Mouse (Mus musculus) hindbrain, embryonic 12.5 days (tissue): ENCODE results near the gene Zfp423. TPM values are rescaled to one million over a fixed set of nuclear protein-coding genes. Genes with fewer than 3 reads are reported as not detected.
A peak's percentile ranks its signal among the peaks of the same experiment; 100 is the strongest.

Experiments used
- ATAC-seq: fragments of 200-750 bp; cut with Nextera tagmentation; 2 replicates; pipeline ENCODE4 v1.8.0; 2017; ENCODE audit warnings: moderate TSS enrichment; ENCODE audit not compliant: low FRiP score
- H3K27ac ChIP-seq: fragments of 300-500 bp; sonication (generic); 2 replicates; pipeline ENCODE4 v1.5.1; 2016; ENCODE audit warnings: mild to moderate bottlenecking
- H3K27me3 ChIP-seq: fragments of 300-500 bp; sonication (generic); 2 replicates; pipeline ENCODE4 v1.6.1; 2016; ENCODE audit warnings: mild to moderate bottlenecking
- H3K36me3 ChIP-seq: fragments of 300-500 bp; sonication (generic); 2 replicates; pipeline ENCODE4 v1.6.1; 2016; ENCODE audit warnings: mild to moderate bottlenecking
- H3K4me1 ChIP-seq: fragments of 300-500 bp; sonication (generic); 2 replicates; pipeline ENCODE4 v1.6.1; 2016
- H3K4me2 ChIP-seq: fragments of 300-500 bp; sonication (generic); replicated peaks from 2 replicates; pipeline ENCODE4 v1.6.1; 2016; ENCODE audit warnings: mild to moderate bottlenecking
- H3K4me3 ChIP-seq: fragments of 300-500 bp; sonication (generic); 2 replicates; pipeline ENCODE4 v1.5.1; 2016; ENCODE audit warnings: mild to moderate bottlenecking
- H3K9ac ChIP-seq: fragments of 300-500 bp; sonication (generic); 2 replicates; pipeline ENCODE4 v1.6.1; 2016; ENCODE audit warnings: mild to moderate bottlenecking, moderate library complexity
- H3K9me3 ChIP-seq: fragments of 300-500 bp; sonication (generic); replicated peaks from 2 replicates; pipeline ENCODE4 v1.6.1; 2016; ENCODE audit warnings: mild to moderate bottlenecking
- WGBS: fragments of 180-500 bp; shearing (Covaris S2); methylation state at CpG from one replicate; pipeline ENCODE4 v1.1.7; 2016; 5-methylcytosine and 5-hydroxymethylcytosine counted together
- polyA plus RNA-seq: library from polyadenylated mRNA; unstranded; fragments of >200 nt; fragmentation: Nextera tagmentation; extraction: Ambion mirVana; gene quantifications from 2 replicates; pipeline ENCODE4 v1.2.1, GENCODE M21; 2016

Gene Zfp423
- polyA plus RNA-seq, 1 experiment from 2014 or later: 58.1 TPM

DNA sequence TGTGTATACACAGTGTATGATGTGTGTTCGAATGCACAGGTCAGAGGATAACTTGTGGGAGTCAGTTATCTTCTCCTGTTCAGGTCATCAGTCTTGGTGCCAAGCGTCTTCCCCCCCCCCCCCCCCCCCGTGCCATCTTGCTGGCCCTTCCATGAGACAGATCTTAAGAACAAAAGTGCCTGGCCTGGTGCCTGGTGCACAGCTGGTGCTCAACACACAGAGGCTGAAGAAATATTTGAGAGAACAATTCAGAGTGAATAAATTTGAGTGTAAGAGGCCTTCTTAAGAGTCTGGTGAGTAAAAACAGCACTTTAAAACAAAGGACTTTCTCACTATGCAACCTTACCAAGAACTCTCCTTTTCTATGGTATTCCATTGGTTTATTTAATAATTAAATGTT, 245.4 kb downstream of the Zfp423 start:
- no peak overlapping the region for H3K4me3 ChIP-seq
- ATAC-seq: no peak
- no peak overlapping the region for H3K4me2 ChIP-seq
- no peaks in the 10 kb centered on the region for H3K36me3 ChIP-seq
- H3K4me1 ChIP-seq: peaks cover 63% of the 10 kb centered on the region
- H3K27ac ChIP-seq: peak overlapping the region; percentile 7; the same call in 1 of the 2 replicates
- H3K9ac ChIP-seq: no peak overlapping the region
- no peaks in the 10 kb centered on the region for H3K9me3 ChIP-seq
- 77% methylated on average over 3 of the region's 3 CpGs for WGBS
- H3K27me3 ChIP-seq: no peaks in the 10 kb centered on the region

DNA sequence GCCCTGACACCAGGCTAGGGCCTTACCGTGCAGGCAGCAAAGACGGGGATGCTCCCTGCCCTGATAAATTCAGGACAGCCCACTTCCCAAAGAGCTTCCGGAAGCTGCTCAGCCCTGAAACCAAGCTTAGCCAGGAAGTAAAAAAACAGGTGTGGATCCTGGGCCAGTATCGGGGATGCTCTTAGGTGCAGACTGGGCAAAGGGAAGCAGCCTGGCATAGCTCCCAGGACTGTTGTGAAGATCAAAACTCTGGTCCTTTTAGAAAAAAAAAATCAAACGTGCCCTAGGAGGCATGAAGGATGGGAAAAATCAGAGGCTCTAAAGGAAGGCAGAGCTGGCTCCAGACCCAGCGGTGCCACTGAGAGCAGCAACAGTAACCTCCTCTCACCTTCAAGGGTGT, 247.4 kb downstream of the Zfp423 start:
- WGBS: 81% methylated on average over 6 of the region's 6 CpGs
- H3K4me1 ChIP-seq: peaks cover 62% of the 10 kb centered on the region
- ATAC-seq: no peak
- H3K36me3 ChIP-seq: no peaks in the 10 kb centered on the region
- no peak overlapping the region for H3K4me2 ChIP-seq
- no peak overlapping the region for H3K9ac ChIP-seq
- H3K27me3 ChIP-seq: no peaks in the 10 kb centered on the region
- no peaks in the 10 kb centered on the region for H3K9me3 ChIP-seq
- H3K4me3 ChIP-seq: no peak overlapping the region
- peak overlapping the region; percentile 71; the same call in 1 of the 2 replicates for H3K27ac ChIP-seq

DNA sequence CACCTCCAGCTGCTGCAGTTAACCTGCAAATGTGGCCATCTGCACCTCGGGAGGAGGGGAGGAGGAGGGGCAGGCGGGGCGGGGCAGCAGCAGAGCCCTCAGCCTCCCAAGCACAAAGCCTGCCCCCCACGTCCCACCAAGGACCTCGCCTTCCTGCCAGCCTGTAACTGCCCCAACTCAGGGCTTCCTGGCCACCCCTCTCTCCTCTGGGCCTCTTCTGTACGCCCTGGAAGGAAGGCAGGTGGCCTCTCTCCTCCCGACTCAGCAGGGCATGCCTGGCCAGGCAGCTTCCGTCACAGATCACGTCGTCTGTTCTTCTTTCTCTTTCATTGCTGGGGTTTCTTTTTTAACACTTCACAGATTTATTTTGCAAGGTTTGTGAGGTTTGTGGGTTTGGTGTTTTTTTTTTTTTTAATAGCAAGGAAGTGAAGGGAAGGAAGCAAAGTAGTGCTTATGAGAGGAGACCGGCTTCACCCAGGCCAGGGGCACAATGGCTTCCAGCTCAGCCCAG, 251.2 kb downstream of the Zfp423 start:
- no peak overlapping the region for H3K4me3 ChIP-seq
- H3K9me3 ChIP-seq: no peaks in the 10 kb centered on the region
- WGBS: 18% methylated on average over 9 of the region's 11 CpGs
- peak; percentile 24; the same call in 1 of the 2 replicates for ATAC-seq
- peak overlapping the region; percentile 32; the same call in 1 of the 2 replicates for H3K9ac ChIP-seq
- peak overlapping the region; percentile 91 for H3K27ac ChIP-seq
- no peaks in the 10 kb centered on the region for H3K36me3 ChIP-seq
- H3K27me3 ChIP-seq: no peaks in the 10 kb centered on the region
- H3K4me1 ChIP-seq: peaks cover 64% of the 10 kb centered on the region
- H3K4me2 ChIP-seq: peak overlapping the region; percentile 14

DNA sequence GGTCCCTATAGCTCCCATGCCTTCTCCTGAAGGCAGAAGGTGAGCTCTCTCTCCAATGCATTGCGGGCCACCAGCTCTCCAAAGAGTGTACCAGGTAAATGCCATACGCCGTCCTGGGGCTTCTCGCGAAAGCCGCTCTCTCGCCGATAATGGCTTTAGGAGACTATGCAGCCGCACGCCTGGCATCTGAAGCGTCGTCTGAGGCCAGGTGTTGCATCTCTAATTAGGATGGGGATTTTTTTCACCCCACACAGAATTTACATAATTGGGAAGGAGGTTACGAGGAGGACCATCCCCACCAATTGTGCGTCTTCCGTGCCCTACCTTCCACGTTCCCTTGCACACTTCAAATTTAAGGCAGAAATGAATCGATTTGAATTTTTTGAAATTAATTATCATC, 252.2 kb downstream of the Zfp423 start:
- no peak overlapping the region; the same call in 1 of the 2 replicates for H3K4me2 ChIP-seq
- no peak overlapping the region for H3K4me3 ChIP-seq
- WGBS: 65% methylated on average over 17 of the region's 17 CpGs
- no peaks in the 10 kb centered on the region for H3K36me3 ChIP-seq
- H3K9ac ChIP-seq: no peak overlapping the region
- peak overlapping the region; percentile 91 for H3K27ac ChIP-seq
- no peaks in the 10 kb centered on the region for H3K27me3 ChIP-seq
- ATAC-seq: no peak
- peaks cover 66% of the 10 kb centered on the region for H3K4me1 ChIP-seq
- no peaks in the 10 kb centered on the region for H3K9me3 ChIP-seq

DNA sequence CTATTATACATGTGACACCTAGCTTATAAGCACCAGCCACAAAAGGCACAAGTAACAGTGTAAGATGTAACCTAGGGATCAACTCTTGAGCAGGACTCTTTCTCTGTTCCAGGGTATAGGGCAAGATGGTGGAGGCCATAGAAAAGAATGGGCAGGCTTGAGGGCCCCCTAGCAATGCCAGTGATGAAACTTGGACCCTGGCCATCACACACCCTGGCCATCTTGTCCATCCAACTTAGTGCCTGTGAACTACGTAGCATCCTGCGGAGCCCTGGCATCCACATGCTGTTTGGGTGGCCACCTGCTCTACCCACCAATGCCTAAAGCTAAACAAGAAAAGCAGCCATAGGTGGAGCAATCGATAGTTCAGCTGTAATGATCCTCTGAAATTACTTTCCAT, 254.6 kb downstream of the Zfp423 start:
- Histone ChIP-seq H3K4me2 (no peak overlapping the region), H3K4me3 (no peak overlapping the region), H3K36me3 (no peaks in the 10 kb centered on the region), H3K9ac (no peak overlapping the region), H3K4me1 (peaks cover 77% of the 10 kb centered on the region), H3K9me3 (no peaks in the 10 kb centered on the region), H3K27me3 (no peaks in the 10 kb centered on the region), H3K27ac (no peak overlapping the region)
- no peak for ATAC-seq
- WGBS: 98% methylated on average over 3 of the region's 3 CpGs

DNA sequence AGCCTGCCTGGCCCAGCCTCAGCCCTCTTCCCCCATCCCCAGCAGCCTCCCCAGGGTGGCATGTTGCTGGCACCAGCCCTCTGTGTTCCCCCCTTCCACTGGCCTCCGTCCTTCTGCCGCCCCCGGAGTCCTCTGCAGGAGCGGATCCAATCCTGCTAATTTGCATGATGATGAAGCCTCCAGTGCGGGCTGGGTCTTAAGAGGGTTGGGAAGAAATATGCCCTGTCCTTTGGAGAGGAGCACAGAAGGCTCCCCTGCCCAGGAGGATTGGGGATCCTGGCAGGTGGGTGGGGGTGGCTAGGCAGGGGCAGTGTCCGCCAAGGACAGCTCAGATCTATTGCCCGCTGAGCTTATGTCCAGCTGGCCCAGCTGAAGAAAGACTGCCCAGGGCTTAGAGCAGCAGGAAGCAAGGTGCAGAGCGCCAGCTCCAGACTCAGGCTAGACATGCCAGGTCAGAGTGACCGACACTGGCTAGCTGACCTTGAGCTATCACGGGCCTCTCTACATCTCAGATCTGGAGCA, 256.5 kb downstream of the Zfp423 start:
- no peak overlapping the region for H3K4me2 ChIP-seq
- 23% methylated on average over 10 of the region's 10 CpGs for WGBS
- H3K27me3 ChIP-seq: no peaks in the 10 kb centered on the region
- no peaks in the 10 kb centered on the region for H3K36me3 ChIP-seq
- H3K27ac ChIP-seq: peak overlapping the region; percentile 90
- H3K4me1 ChIP-seq: peaks cover 67% of the 10 kb centered on the region
- peak overlapping the region; percentile 36; the same call in 1 of the 2 replicates for H3K9ac ChIP-seq
- peak; percentile 63 for ATAC-seq
- H3K4me3 ChIP-seq: no peak overlapping the region
- H3K9me3 ChIP-seq: no peaks in the 10 kb centered on the region

DNA sequence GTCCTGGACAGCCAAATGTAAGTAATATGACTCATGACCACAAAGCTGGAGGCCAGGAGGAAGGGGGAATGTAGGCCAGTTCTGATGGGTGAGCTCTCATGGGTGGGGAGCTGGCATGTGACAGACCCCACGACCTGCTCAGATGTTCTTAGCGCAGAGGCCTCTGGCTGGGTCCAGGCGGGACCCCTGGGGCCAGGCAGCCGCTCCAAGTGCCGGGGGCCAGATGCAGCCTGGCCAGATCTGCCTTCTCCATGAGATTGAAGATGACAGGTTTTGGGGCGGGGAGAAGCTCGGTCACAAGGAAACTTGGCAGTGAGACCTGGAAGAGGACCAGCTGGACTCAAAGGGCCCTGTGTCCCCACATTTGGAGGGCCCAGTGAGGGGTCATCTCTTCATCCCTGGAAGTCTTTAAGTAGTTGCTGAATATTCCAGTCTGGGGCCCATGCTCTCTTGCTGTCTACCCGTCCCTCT, 257.3 kb downstream of the Zfp423 start:
- no peaks in the 10 kb centered on the region for H3K27me3 ChIP-seq
- H3K27ac ChIP-seq: peak overlapping the region; percentile 90; the same call in 1 of the 2 replicates
- H3K4me1 ChIP-seq: peaks cover 67% of the 10 kb centered on the region
- ATAC-seq: no peak; the same call in 1 of the 2 replicates
- H3K36me3 ChIP-seq: no peaks in the 10 kb centered on the region
- no peaks in the 10 kb centered on the region for H3K9me3 ChIP-seq
- H3K9ac ChIP-seq: no peak overlapping the region
- 46% methylated on average over 8 of the region's 8 CpGs for WGBS
- no peak overlapping the region for H3K4me3 ChIP-seq
- H3K4me2 ChIP-seq: no peak overlapping the region

DNA sequence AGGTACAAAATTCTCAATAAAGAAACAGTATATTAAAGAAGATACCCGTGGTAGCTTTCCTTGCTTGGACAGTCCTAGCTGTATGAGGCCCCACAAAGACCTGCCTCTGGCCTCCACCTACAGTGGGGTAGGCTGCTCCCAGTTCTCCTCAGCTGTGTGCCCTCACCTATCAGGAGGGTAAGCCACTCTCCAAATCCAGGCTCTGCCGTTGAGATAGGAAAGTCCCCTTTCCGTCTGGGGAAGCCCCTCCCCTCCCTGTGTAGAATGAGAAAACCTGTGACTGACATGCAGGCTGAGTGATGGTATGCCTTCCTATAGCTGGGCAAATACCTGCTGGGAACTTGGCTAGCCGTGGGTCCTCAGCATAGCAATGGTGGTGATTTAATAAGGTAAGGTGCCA, 257.8 kb downstream of the Zfp423 start:
- no peak for ATAC-seq
- Histone ChIP-seq H3K36me3 (no peaks in the 10 kb centered on the region), H3K4me1 (peaks cover 67% of the 10 kb centered on the region), H3K9me3 (no peaks in the 10 kb centered on the region), H3K4me2 (no peak overlapping the region), H3K27ac (0 out of 2 replicates have a peak overlapping the region, but pooled peaks have one; percentile 90), H3K27me3 (no peaks in the 10 kb centered on the region), H3K9ac (no peak overlapping the region), H3K4me3 (no peak overlapping the region)
- 68% methylated on average over 4 of the region's 4 CpGs for WGBS

DNA sequence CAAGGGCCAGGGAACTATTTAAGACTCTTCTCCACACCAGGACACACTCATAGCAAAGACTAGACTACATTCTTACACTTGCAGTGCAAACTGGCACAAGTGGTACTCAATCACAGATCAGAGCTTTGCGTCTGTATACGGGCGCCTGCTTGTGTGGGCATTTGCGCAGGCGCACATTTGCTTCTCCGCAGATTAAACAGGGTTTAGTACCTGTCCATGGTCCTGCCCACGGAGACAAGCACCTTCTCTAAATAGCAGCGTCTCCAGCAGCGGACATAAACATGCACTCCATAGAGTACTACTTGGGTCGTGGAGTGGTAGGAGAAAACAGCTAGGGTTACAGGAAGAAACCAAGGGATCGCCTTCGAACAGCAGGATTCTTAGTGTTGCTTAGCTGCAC, 259.1 kb downstream of the Zfp423 start:
- H3K27ac ChIP-seq: no peak overlapping the region
- no peak overlapping the region for H3K9ac ChIP-seq
- peaks cover 73% of the 10 kb centered on the region for H3K4me1 ChIP-seq
- H3K9me3 ChIP-seq: no peaks in the 10 kb centered on the region
- no peaks in the 10 kb centered on the region for H3K36me3 ChIP-seq
- 66% methylated on average over 12 of the region's 12 CpGs for WGBS
- no peak overlapping the region for H3K4me2 ChIP-seq
- no peaks in the 10 kb centered on the region for H3K27me3 ChIP-seq
- no peak for ATAC-seq
- H3K4me3 ChIP-seq: no peak overlapping the region

DNA sequence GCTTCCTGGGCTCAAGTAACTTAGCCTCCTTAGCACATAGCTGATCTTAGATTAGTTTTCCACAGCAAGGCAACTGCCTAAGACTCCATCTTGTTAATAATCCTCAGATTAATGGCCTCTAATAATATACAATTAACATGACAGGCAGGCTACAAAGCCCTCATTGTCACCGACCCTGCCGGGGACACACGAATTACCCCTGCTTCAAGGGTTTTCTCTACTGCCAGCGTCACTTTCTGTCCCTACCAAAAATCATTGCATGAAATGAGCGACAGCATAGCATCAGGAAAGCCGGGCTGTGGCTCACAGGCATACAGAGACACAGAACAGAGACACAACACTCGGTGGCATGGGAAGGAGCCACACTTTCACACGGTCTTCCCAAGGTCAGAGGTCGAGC, 262.3 kb downstream of the Zfp423 start:
- H3K27ac ChIP-seq: peak overlapping the region; percentile 60
- no peak for ATAC-seq

DNA sequence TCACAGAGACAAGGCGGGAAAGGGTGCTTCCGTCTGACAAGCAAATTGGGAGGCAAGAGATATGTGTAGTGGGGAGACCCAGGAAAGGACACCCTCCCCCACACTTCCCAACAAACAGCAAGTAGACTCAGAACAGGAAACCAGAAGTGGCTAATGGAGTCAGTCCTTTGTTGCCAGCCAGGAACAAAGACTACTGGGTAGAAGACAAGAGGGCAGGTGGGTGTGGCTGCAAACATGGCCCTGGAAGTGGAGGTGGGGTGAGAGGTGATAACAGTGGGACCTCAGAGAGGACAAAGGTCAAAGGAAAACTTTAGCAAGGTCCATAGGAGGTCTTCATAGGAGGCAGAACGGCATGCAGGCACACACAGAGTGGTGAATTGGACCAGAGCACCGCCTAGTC, 265.7 kb downstream of the Zfp423 start:
- Histone ChIP-seq H3K9ac (no peak overlapping the region), H3K9me3 (no peaks in the 10 kb centered on the region), H3K27ac (no peak overlapping the region), H3K36me3 (no peaks in the 10 kb centered on the region), H3K4me1 (peaks cover 93% of the 10 kb centered on the region), H3K4me3 (no peak overlapping the region), H3K27me3 (no peaks in the 10 kb centered on the region), H3K4me2 (no peak overlapping the region)
- WGBS: 65% methylated on average over 4 of the region's 4 CpGs
- no peak for ATAC-seq

More for the DNA sequence above, 262.3 kb downstream of the Zfp423 start:
- H3K27me3 ChIP-seq: no peaks in the 10 kb centered on the region
- H3K9me3 ChIP-seq: no peaks in the 10 kb centered on the region
- H3K36me3 ChIP-seq: no peaks in the 10 kb centered on the region
- peaks cover 78% of the 10 kb centered on the region for H3K4me1 ChIP-seq
- WGBS: 37% methylated on average over 9 of the region's 9 CpGs
- H3K4me3 ChIP-seq: no peak overlapping the region
- no peak overlapping the region for H3K4me2 ChIP-seq
- no peak overlapping the region for H3K9ac ChIP-seq

DNA sequence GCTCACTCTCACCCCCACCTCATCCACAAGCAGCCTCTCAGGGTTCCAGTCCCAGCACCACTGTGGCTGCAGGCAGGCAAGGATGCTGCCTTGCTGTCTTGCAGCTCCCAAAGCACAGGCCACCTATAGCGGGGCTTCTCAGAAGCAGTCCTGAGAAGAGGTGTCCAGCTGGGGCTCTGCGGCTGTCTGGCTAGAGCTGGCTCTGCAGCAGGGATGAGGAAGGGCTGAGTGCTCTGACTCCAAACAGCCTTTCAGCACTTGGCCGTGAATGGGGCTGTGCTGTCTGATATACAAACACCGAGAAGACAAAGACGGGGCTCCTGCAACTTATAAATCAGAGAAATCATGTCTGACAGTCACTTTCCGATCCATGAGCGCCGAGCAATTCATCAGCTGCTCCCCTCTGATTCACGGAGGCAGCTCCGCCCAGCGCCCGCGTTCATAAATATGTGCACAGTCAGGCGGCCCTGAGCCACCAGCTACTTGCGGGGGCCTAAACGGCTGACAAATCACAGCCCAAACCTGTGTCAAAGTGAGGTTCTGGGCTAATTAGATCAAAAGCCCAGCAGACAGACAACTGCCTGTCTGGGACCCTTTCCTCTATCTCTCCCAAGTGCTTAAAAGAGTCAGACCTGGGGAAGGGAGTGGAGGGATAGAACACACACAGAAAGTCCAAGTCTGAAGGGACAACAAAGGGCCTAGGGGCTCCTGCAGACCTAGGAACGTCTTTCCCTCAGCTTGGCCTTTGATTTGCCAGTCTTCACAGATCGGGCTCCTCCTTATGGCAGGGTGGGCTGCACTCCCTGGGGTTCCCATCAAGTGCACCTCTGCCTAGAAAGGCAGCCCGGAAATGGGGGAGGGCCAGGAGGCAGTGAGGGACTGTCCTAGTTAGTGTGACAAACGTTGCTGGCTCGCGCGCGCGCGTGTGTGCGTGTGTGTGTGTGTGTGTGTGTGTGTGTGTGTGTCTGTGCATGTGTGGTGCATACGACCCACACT, 269.0 kb downstream of the Zfp423 start:
- Histone ChIP-seq H3K27ac (peak overlapping the region; percentile 96), H3K4me1 (peaks cover 99% of the 10 kb centered on the region), H3K9ac (peak overlapping the region; percentile 50), H3K9me3 (no peaks in the 10 kb centered on the region), H3K36me3 (0 out of 2 replicates have a peak, but pooled peaks cover 5% of the 10 kb centered on the region), H3K4me3 (no peak overlapping the region), H3K27me3 (no peaks in the 10 kb centered on the region), H3K4me2 (peak overlapping the region; percentile 32)
- peak; percentile 46 for ATAC-seq
- WGBS: 19% methylated on average over 28 of the region's 28 CpGs
